Mouse (Mus musculus): ENCODE measurements around the gene Kif3b. TPM values are rescaled to one million over a fixed set of nuclear protein-coding genes. Genes with fewer than 3 reads are reported as not detected.

The Kif3b gene
- polyA plus RNA-seq, 1 experiment from 2014 or later, result 7.5 TPM

DNA sequence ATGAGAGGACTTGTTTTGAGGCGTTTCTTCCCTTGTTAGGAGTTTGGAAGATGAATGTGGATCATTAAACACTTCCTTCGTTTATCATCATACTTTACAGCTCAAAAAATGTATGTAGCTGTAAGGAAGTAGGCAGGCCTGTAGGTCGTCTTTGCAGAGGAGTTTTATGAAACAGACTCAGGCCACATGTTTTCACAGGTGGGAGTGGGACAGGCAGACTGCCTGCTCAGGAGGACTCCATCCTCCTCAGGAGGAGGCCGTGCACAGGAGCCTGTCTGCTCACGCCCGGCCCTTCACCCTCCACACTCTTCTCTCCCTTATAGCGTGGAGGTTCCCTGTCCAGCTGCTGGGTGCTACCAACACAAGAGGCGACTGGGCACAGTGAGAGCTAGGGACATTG is 17.9 kb downstream of the Kif3b start:
- Histone ChIP-seq H3K4me2 (no peak overlapping the region), H3K9me3 (ENCODE audit: control insufficient read depth, low read length) (no peaks in the 10 kb centered on the region), H3K9ac (ENCODE audit: low read length) (no peak overlapping the region), H3K27ac (ENCODE audit: low read depth, low read length) (no peak overlapping the region), H3K36me3 (ENCODE audit: control insufficient read depth, insufficient read depth, low read length) (no peaks in the 10 kb centered on the region), H3K4me1 (ENCODE audit: control insufficient read depth, insufficient read depth, low read length) (no peaks in the 10 kb centered on the region), H3K4me3 (ENCODE audit: low read depth, low read length) (no peak overlapping the region), H3K27me3 (ENCODE audit: control insufficient read depth, insufficient read depth, low read length) (no peaks in the 10 kb centered on the region)
- no peak for DNase-seq (ENCODE audit: low spot score, missing footprints)
- WGBS, result 87% methylated on average over 8 of the region's 8 CpGs
- no peak for ATAC-seq (ENCODE audit: low FRiP score)

DNA sequence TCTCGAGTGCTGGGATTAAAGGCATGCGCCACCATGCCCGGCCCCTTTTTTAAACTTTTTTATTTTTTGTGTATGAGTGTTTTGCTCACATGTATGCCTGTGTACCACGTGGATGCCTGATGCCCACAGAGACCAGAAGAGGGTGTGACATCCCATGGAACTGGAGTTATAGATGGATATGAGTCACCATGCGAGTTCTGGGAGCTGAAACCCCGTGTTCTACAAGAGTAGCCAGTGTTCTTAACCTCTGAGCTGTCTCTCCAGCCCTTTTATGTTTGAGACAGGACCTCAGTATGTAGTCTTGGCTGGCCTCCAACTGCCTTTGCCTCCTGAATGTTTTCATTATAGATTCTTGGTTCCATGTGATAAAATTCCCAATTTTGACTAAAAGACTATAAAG is 19.0 kb downstream of the Kif3b start:
- no peaks in the 10 kb centered on the region for H3K9me3 ChIP-seq (ENCODE audit: control insufficient read depth, low read length)
- WGBS, result 85% methylated on average over 6 of the region's 6 CpGs
- no peak overlapping the region for H3K27ac ChIP-seq (ENCODE audit: low read depth, low read length)
- H3K4me3 ChIP-seq (ENCODE audit: low read depth, low read length), result no peak overlapping the region
- ATAC-seq (ENCODE audit: low FRiP score) (no peak), DNase-seq (ENCODE audit: low spot score, missing footprints) (no peak)
- H3K4me1 ChIP-seq (ENCODE audit: control insufficient read depth, insufficient read depth, low read length), result no peaks in the 10 kb centered on the region
- H3K36me3 ChIP-seq (ENCODE audit: control insufficient read depth, insufficient read depth, low read length), result no peaks in the 10 kb centered on the region
- no peak overlapping the region for H3K4me2 ChIP-seq
- no peaks in the 10 kb centered on the region for H3K27me3 ChIP-seq (ENCODE audit: control insufficient read depth, insufficient read depth, low read length)
- H3K9ac ChIP-seq (ENCODE audit: low read length), result no peak overlapping the region

DNA sequence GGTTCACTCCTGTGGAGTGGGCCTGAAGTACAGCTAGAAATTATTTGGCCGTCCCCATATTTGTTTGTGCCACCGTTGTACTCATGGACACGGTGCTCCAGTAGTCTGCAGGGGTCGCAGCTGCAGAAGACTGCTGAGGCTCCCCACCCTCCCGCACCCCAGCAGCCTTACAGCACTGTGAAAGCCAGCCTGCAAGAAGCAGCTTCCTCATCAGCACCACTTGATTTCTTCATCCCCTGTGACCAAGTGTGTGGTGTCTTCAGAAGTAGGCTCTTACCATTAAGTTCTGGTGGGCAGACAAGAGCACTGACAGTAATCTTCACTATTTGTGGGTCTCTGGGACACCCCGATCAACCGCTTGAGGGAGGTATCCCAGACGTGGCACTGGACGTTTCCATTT is 21.7 kb downstream of the Kif3b start:
- DNase-seq (ENCODE audit: low spot score, missing footprints) (no peak), ATAC-seq (ENCODE audit: low FRiP score) (no peak)
- Histone ChIP-seq H3K4me2 (no peak overlapping the region), H3K4me3 (ENCODE audit: low read depth, low read length) (no peak overlapping the region), H3K9me3 (ENCODE audit: control insufficient read depth, low read length) (no peaks in the 10 kb centered on the region), H3K27ac (ENCODE audit: low read depth, low read length) (no peak overlapping the region), H3K27me3 (ENCODE audit: control insufficient read depth, insufficient read depth, low read length) (no peaks in the 10 kb centered on the region), H3K36me3 (ENCODE audit: control insufficient read depth, insufficient read depth, low read length) (peaks cover 3% of the 10 kb centered on the region; the same call in 1 of the 2 replicates), H3K4me1 (ENCODE audit: control insufficient read depth, insufficient read depth, low read length) (no peaks in the 10 kb centered on the region), H3K9ac (ENCODE audit: low read length) (no peak overlapping the region)
- WGBS, result 89% methylated on average over 9 of the region's 9 CpGs

DNA sequence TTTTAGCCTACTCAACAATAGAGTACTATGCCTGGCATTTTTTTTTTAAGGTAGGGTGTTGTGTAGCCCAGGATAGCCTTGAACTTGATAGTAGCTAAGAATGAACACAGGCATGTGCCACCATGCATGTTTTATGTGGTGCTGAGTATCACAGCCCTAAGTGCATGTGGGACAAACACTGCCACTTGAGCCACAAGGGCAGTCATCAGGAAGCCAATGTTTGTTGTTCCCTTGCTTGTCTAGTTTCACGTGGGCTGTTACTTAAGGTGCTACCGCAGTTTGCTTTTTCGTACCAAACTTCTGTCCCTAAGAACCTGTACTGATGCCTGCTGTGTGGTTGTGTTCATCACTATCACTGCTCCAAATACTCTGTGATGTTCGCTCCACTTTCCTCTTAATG is 27.2 kb downstream of the Kif3b start:
- DNase-seq (ENCODE audit: low spot score, missing footprints), result no peak
- Histone ChIP-seq H3K36me3 (ENCODE audit: control insufficient read depth, insufficient read depth, low read length) (peaks cover 10% of the 10 kb centered on the region; the same call in 1 of the 2 replicates), H3K4me2 (no peak overlapping the region), H3K27ac (ENCODE audit: low read depth, low read length) (no peak overlapping the region), H3K9ac (ENCODE audit: low read length) (no peak overlapping the region), H3K4me1 (ENCODE audit: control insufficient read depth, insufficient read depth, low read length) (no peaks in the 10 kb centered on the region), H3K27me3 (ENCODE audit: control insufficient read depth, insufficient read depth, low read length) (no peaks in the 10 kb centered on the region), H3K4me3 (ENCODE audit: low read depth, low read length) (no peak overlapping the region), H3K9me3 (ENCODE audit: control insufficient read depth, low read length) (no peaks in the 10 kb centered on the region)
- ATAC-seq (ENCODE audit: low FRiP score), result no peak
- WGBS, result 92% methylated on average over 4 of the region's 4 CpGs

DNA sequence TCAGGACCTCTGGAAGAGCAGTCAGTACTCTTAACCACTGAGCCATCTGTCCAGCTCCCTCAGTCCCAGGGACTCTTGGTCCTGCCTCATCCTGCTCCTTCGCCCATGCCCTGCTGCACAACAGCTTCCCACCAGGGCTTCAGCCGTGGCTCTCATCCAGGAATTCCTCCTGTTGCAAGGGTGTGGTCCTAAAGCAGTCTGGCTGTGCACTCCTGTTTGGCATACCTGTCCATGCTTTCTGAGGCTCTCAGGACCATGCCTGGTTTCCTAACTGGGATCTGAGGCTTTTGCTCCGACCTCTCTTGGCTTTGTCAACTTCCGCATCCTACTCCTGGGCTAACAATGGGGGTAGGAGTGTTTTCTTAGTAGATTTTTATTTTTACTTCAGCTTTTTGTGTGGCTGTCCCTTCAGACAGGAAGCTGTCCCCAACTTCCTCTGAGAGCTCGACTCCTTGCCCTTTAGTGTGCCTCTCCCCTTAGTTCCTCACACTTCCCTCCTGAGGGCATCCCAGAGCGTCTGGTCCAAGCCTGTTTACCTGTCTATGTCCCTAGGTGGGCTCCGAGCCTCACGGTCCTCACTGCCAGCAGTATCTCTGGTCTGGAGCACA is 27.9 kb downstream of the Kif3b start:
- Histone ChIP-seq H3K27ac (ENCODE audit: low read depth, low read length) (no peak overlapping the region), H3K9ac (ENCODE audit: low read length) (no peak overlapping the region), H3K4me1 (ENCODE audit: control insufficient read depth, insufficient read depth, low read length) (no peaks in the 10 kb centered on the region), H3K4me2 (no peak overlapping the region), H3K9me3 (ENCODE audit: control insufficient read depth, low read length) (no peaks in the 10 kb centered on the region), H3K4me3 (ENCODE audit: low read depth, low read length) (no peak overlapping the region), H3K36me3 (ENCODE audit: control insufficient read depth, insufficient read depth, low read length) (peaks cover 10% of the 10 kb centered on the region; the same call in 1 of the 2 replicates), H3K27me3 (ENCODE audit: control insufficient read depth, insufficient read depth, low read length) (no peaks in the 10 kb centered on the region)
- ATAC-seq (ENCODE audit: low FRiP score) (no peak), DNase-seq (ENCODE audit: low spot score, missing footprints) (no peak)
- WGBS, result 89% methylated on average over 8 of the region's 8 CpGs

DNA sequence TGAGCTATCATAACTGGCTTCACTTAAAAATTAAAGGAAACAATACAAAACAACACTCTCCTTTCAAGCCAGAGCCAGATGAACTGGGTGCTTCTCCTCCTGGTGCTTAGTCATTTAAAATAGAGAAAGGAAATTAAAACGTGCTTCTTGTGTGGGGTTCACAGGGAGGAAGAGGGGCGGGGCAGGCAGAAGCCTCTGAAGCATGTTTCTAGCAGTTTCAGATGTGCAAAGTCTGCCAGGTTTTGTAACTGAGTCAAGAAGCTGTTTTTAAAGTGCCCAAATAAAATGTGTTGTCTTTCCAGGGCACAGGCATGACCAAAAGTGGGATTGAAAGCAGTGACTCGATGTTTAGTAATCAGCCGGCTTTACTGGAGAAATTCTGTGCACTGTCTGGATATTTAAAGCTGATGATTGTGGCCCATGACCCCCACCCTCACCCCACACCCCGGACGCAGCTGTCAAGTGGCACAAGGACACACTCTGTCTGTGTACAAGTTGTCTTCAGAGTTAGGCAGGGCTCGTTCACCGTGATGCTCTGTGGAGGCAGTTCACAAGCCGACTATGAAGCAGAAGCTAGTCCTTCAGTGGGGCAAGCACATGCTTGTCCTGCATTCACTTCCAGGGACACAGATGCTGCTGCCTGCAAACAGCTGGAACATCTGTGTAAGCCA is 34.6 kb downstream of the Kif3b start:
- Histone ChIP-seq H3K9me3 (ENCODE audit: control insufficient read depth, low read length) (no peaks in the 10 kb centered on the region), H3K27ac (ENCODE audit: low read depth, low read length) (no peak overlapping the region), H3K4me2 (no peak overlapping the region), H3K36me3 (ENCODE audit: control insufficient read depth, insufficient read depth, low read length) (peaks cover 3% of the 10 kb centered on the region; the same call in 1 of the 2 replicates), H3K27me3 (ENCODE audit: control insufficient read depth, insufficient read depth, low read length) (no peaks in the 10 kb centered on the region), H3K4me3 (ENCODE audit: low read depth, low read length) (no peak overlapping the region), H3K4me1 (ENCODE audit: control insufficient read depth, insufficient read depth, low read length) (no peaks in the 10 kb centered on the region), H3K9ac (ENCODE audit: low read length) (no peak overlapping the region)
- no peak for ATAC-seq (ENCODE audit: low FRiP score)
- 90% methylated on average over 9 of the region's 9 CpGs for WGBS
- no peak for DNase-seq (ENCODE audit: low spot score, missing footprints)

DNA sequence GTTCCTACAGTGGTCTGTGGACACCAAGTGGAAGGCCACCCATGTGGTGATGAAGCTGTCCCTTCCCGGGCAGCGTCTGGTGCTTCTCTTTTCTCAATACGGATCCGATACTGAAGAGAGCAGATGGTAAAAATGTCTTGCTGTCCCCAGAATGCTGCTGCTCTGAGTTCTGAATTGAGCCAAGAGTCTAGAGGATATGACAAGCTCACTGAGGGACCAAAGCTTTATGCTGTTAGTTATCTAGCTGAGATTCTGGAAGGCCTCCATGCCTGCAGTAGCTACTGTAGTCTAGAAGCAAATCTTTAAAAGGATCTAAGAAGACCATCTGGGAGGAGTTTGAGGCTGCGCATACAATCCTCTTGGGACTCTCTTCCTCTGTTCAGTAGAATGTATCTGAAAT is 41.1 kb downstream of the Kif3b start:
- WGBS, result 95% methylated on average over 5 of the region's 5 CpGs
- no peak for DNase-seq (ENCODE audit: low spot score, missing footprints)

DNA sequence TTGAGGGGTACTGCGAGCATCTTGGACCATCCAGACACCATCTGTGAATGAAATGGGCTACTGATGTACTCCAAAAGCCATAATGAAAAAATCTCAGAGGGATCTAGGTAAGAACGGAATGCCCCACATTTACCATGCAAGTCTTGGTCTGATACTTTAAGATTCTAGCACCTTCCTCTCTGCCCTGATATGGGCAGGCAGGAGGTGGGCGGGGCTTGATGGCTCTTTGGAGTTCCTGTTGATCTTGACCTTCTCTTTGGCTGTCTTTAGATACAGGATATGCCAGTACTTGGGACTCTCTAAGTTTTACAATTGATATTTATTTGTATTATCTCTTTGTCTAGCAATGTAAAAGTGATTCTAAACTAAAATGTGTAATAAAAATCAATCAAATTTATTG is 41.8 kb downstream of the Kif3b start:
- Histone ChIP-seq H3K36me3 (ENCODE audit: control insufficient read depth, insufficient read depth, low read length) (peaks cover 4% of the 10 kb centered on the region; the same call in 1 of the 2 replicates), H3K9ac (ENCODE audit: low read length) (no peak overlapping the region), H3K4me3 (ENCODE audit: low read depth, low read length) (no peak overlapping the region), H3K27me3 (ENCODE audit: control insufficient read depth, insufficient read depth, low read length) (no peaks in the 10 kb centered on the region), H3K4me1 (ENCODE audit: control insufficient read depth, insufficient read depth, low read length) (no peaks in the 10 kb centered on the region), H3K9me3 (ENCODE audit: control insufficient read depth, low read length) (no peaks in the 10 kb centered on the region), H3K27ac (ENCODE audit: low read depth, low read length) (no peak overlapping the region), H3K4me2 (no peak overlapping the region)
- ATAC-seq (ENCODE audit: low FRiP score) (no peak), DNase-seq (ENCODE audit: low spot score, missing footprints) (no peak)
- 94% methylated on average over 3 of the region's 3 CpGs for WGBS

More for the DNA sequence above, 41.1 kb downstream of the Kif3b start:
- H3K4me1 ChIP-seq (ENCODE audit: control insufficient read depth, insufficient read depth, low read length), result no peaks in the 10 kb centered on the region
- no peaks in the 10 kb centered on the region for H3K27me3 ChIP-seq (ENCODE audit: control insufficient read depth, insufficient read depth, low read length)
- no peak overlapping the region for H3K4me3 ChIP-seq (ENCODE audit: low read depth, low read length)
- peaks cover 4% of the 10 kb centered on the region; the same call in 1 of the 2 replicates for H3K36me3 ChIP-seq (ENCODE audit: control insufficient read depth, insufficient read depth, low read length)
- no peaks in the 10 kb centered on the region for H3K9me3 ChIP-seq (ENCODE audit: control insufficient read depth, low read length)
- no peak overlapping the region for H3K9ac ChIP-seq (ENCODE audit: low read length)
- no peak for ATAC-seq (ENCODE audit: low FRiP score)
- H3K4me2 ChIP-seq, result no peak overlapping the region
- H3K27ac ChIP-seq (ENCODE audit: low read depth, low read length), result no peak overlapping the region

DNA sequence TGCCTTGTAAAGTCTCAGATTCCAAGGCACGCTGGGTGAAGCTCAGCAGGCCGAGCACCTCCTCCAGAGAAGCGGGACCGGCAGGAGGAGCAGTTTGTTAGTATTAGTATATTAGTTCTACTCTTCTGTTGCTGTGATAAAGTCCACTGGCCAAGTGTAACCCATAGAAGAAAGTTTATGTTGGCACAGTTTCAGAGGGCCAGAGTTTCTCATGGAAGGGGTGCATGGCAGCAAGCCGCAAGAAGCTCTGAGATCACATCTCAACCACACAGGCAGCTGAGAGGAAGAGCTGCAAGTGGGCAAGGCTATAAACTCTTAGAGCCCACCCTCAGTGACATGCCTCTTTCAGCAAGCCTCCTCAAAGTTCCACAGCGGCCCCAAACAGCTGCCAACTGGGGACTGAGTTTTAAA is 42.6 kb downstream of the Kif3b start:
- H3K27ac ChIP-seq (ENCODE audit: low read depth, low read length), result no peak overlapping the region
- peaks cover 4% of the 10 kb centered on the region; the same call in 1 of the 2 replicates for H3K36me3 ChIP-seq (ENCODE audit: control insufficient read depth, insufficient read depth, low read length)
- H3K9me3 ChIP-seq (ENCODE audit: control insufficient read depth, low read length), result no peaks in the 10 kb centered on the region
- H3K4me1 ChIP-seq (ENCODE audit: control insufficient read depth, insufficient read depth, low read length), result no peaks in the 10 kb centered on the region
- 90% methylated on average over 6 of the region's 6 CpGs for WGBS
- H3K27me3 ChIP-seq (ENCODE audit: control insufficient read depth, insufficient read depth, low read length), result no peaks in the 10 kb centered on the region
- no peak overlapping the region for H3K4me2 ChIP-seq
- DNase-seq (ENCODE audit: low spot score, missing footprints) (no peak), ATAC-seq (ENCODE audit: low FRiP score) (no peak)
- no peak overlapping the region for H3K4me3 ChIP-seq (ENCODE audit: low read depth, low read length)
- H3K9ac ChIP-seq (ENCODE audit: low read length), result no peak overlapping the region
